Mouse (Mus musculus): Measurements from ENCODE around the gene Sept7.
"Not testable (repeated sequence)": the region's sequence is repeated elsewhere in the genome, so short reads cannot be mapped to it uniquely, and the experiment has no call there.

Gene Sept7

GRCm38 (mm10) chr9:25260411-25260810, 8.2 kb downstream of the Sept7 start:
- no peak for DNase-seq (ENCODE audit: low spot score)

- DNase-seq (ENCODE audit: low spot score), result no peak
Measured at GRCm38 (mm10) chr9:25260979-25261378, 8.7 kb downstream of the Sept7 start.

GRCm38 (mm10) chr9:25262087-25262486, 9.8 kb downstream of the Sept7 start:
- DNase-seq (ENCODE audit: low spot score), result no peak

- DNase-seq (ENCODE audit: low spot score), result no peak
Measured at GRCm38 (mm10) chr9:25265795-25266194, 13.6 kb downstream of the Sept7 start.

GRCm38 (mm10) chr9:25267133-25267532, 14.9 kb downstream of the Sept7 start:
- no peak for DNase-seq (ENCODE audit: low spot score)

- no peak for DNase-seq (ENCODE audit: low spot score)
Measured at GRCm38 (mm10) chr9:25267574-25267973, 15.3 kb downstream of the Sept7 start.

- DNase-seq (ENCODE audit: low spot score), result no peak
Measured at GRCm38 (mm10) chr9:25271902-25272301, 19.7 kb downstream of the Sept7 start.

GRCm38 (mm10) chr9:25289796-25290195, 37.6 kb downstream of the Sept7 start:
- DNase-seq (ENCODE audit: low spot score), result no peak

- peak; percentile 63 for DNase-seq (ENCODE audit: low spot score)
Measured at GRCm38 (mm10) chr9:25309505-25310182, 57.4 kb downstream of the Sept7 start.

GRCm38 (mm10) chr9:25314304-25314703, 62.1 kb downstream of the Sept7 start:
- DNase-seq (ENCODE audit: low spot score), result no peak

- peak; percentile 11 for DNase-seq (ENCODE audit: low spot score)
Measured at GRCm38 (mm10) chr9:25317827-25318505, 65.7 kb downstream of the Sept7 start.

GRCm38 (mm10) chr9:25319676-25320075, 67.4 kb downstream of the Sept7 start:
- DNase-seq (ENCODE audit: low spot score), result not testable (repeated sequence)

GRCm38 (mm10) chr9:25327727-25328370, 75.6 kb downstream of the Sept7 start:
- DNase-seq (ENCODE audit: low spot score), result no peak

GRCm38 (mm10) chr9:25328946-25329723, 76.9 kb downstream of the Sept7 start:
- DNase-seq (ENCODE audit: low spot score), result no peak

- no peak for DNase-seq (ENCODE audit: low spot score)
Measured at GRCm38 (mm10) chr9:25337436-25338198, 85.4 kb downstream of the Sept7 start.

GRCm38 (mm10) chr9:25340412-25340811, 88.2 kb downstream of the Sept7 start:
- DNase-seq (ENCODE audit: low spot score), result no peak

GRCm38 (mm10) chr9:25353775-25354174, 101.5 kb downstream of the Sept7 start:
- DNase-seq (ENCODE audit: low spot score), result no peak

- peak; percentile 29 for DNase-seq (ENCODE audit: low spot score)
Measured at GRCm38 (mm10) chr9:25355806-25356205, 103.6 kb downstream of the Sept7 start.

- DNase-seq (ENCODE audit: low spot score), result no peak
Measured at GRCm38 (mm10) chr9:25357589-25357988, 105.3 kb downstream of the Sept7 start.

- no peak for DNase-seq (ENCODE audit: low spot score)
Measured at GRCm38 (mm10) chr9:25358018-25358417, 105.8 kb downstream of the Sept7 start.

All from layer of hippocampus, adult 9-10 months (tissue).